Mouse (Mus musculus) embryonic facial prominence, embryonic 13.5 days (tissue): ENCODE measurements around the gene Krtap4-8. TPM values are rescaled to one million over a fixed set of nuclear protein-coding genes. Genes with fewer than 3 reads are reported as not detected.

ENCODE experiments used
- ATAC-seq: fragments of 200-750 bp; cut with Nextera tagmentation; 2 replicates; pipeline ENCODE4 v1.8.0; 2017; ENCODE audit warnings: low read depth; ENCODE audit not compliant: insufficient number of reproducible peaks, insufficient read depth, low FRiP score, low TSS enrichment
- H3K27ac ChIP-seq: fragments of 300-500 bp; sonication (generic); 2 replicates; pipeline ENCODE4 v1.5.1; 2015; ENCODE audit warnings: moderate library complexity, mild to moderate bottlenecking, inconsistent platforms
- H3K27me3 ChIP-seq: fragments of 300-500 bp; sonication (generic); 2 replicates; pipeline ENCODE4 v1.6.1; 2015; ENCODE audit warnings: mild to moderate bottlenecking, inconsistent platforms
- H3K36me3 ChIP-seq: fragments of 300-500 bp; sonication (generic); 2 replicates; pipeline ENCODE4 v1.6.1; 2015; ENCODE audit warnings: mild to moderate bottlenecking, inconsistent platforms
- H3K4me1 ChIP-seq: fragments of 300-500 bp; sonication (generic); 2 replicates; pipeline ENCODE4 v1.6.1; 2015; ENCODE audit warnings: inconsistent platforms
- H3K4me2 ChIP-seq: fragments of 300-500 bp; sonication (generic); 2 replicates; pipeline ENCODE4 v1.6.1; 2015; ENCODE audit warnings: moderate library complexity, mild to moderate bottlenecking, inconsistent platforms
- H3K4me3 ChIP-seq: fragments of 300-500 bp; sonication (generic); 2 replicates; pipeline ENCODE4 v1.5.1; 2015; ENCODE audit warnings: mild to moderate bottlenecking, inconsistent platforms
- H3K9ac ChIP-seq: fragments of 300-500 bp; sonication (generic); 2 replicates; pipeline ENCODE4 v1.6.1; 2015; ENCODE audit warnings: mild to moderate bottlenecking, inconsistent platforms
- H3K9me3 ChIP-seq: fragments of 300-500 bp; sonication (generic); 2 replicates; pipeline ENCODE4 v1.6.1; 2016; ENCODE audit warnings: inconsistent platforms
- WGBS: fragments of 180-500 bp; shearing (Covaris S2); methylation state at CpG from one replicate; pipeline ENCODE4 v1.1.7; 2015; ENCODE audit warnings: mixed read lengths; 5-methylcytosine and 5-hydroxymethylcytosine counted together
- polyA plus RNA-seq: library from polyadenylated mRNA; unstranded; fragments of >200 nt; fragmentation: Nextera tagmentation; extraction: Ambion mirVana; gene quantifications from 2 replicates; pipeline ENCODE4 v1.2.1, GENCODE M21; 2015

Krtap4-8 gene
- polyA plus RNA-seq, 1 experiment from 2014 or later: not detected

- no peak for ATAC-seq
- H3K4me1 ChIP-seq: no peaks in the 10 kb centered on the region
Measured at GRCm38 (mm10) chr11:99734190-99734589, 46.3 kb downstream of the Krtap4-8 start, which contains the start of gene Gm14180. Gene Gm14180 (minus strand): TSS chr11:99734290.

More at GRCm38 (mm10) chr11:99734190-99734589, 46.3 kb downstream of the Krtap4-8 start, which contains the start of gene Gm14180:
- H3K36me3 ChIP-seq: no peaks in the 10 kb centered on the region
- H3K9ac ChIP-seq: no peak within 1 kb of the TSS
- no peak within 1 kb of the TSS for H3K27ac ChIP-seq
- H3K9me3 ChIP-seq: no peaks in the 10 kb centered on the region
- no peaks in the 10 kb centered on the region for H3K27me3 ChIP-seq
- no peak within 1 kb of the TSS for H3K4me2 ChIP-seq
- 63% methylated on average over 2 of the region's 2 CpGs for WGBS
- no peak within 1 kb of the TSS for H3K4me3 ChIP-seq

Other genes with a start within 250 kb of the Krtap4-8 start
- not detected in 2 replicates for gene Krt40, start 237.5 kb downstream of the Krtap4-8 start, polyA plus RNA-seq
- gene Krtap3-3, start 229.8 kb downstream of the Krtap4-8 start, polyA plus RNA-seq: not detected in 2 replicates
- gene Krtap3-2, start 223.9 kb downstream of the Krtap4-8 start, polyA plus RNA-seq: not detected in 2 replicates
- not detected in 2 replicates for gene Gm11939, start 221.2 kb downstream of the Krtap4-8 start, polyA plus RNA-seq
- not detected in 2 replicates for gene Krtap3-1, start 214.1 kb downstream of the Krtap4-8 start, polyA plus RNA-seq
- not detected in 2 replicates for gene Krtap1-5, start 199.7 kb downstream of the Krtap4-8 start, polyA plus RNA-seq
- gene Krtap1-4, start 197.1 kb downstream of the Krtap4-8 start, polyA plus RNA-seq: not detected in 2 replicates
- gene Krtap1-3, start 189.4 kb downstream of the Krtap4-8 start, polyA plus RNA-seq: not detected in 2 replicates
- gene Krtap9-3, start 182.6 kb downstream of the Krtap4-8 start, polyA plus RNA-seq: not detected in 2 replicates
- not detected in 2 replicates for gene Gm11938, start 177.4 kb downstream of the Krtap4-8 start, polyA plus RNA-seq
- not detected in 2 replicates for gene Gm11937, start 170.5 kb downstream of the Krtap4-8 start, polyA plus RNA-seq
- gene Krtap2-4, start 165.9 kb downstream of the Krtap4-8 start, polyA plus RNA-seq: not detected in 2 replicates
- not detected in 2 replicates for gene Gm11562, start 160.3 kb downstream of the Krtap4-8 start, polyA plus RNA-seq
- not detected in 2 replicates for gene Krtap4-1, start 152.5 kb downstream of the Krtap4-8 start, polyA plus RNA-seq
- not detected in 2 replicates for gene Krtap4-2, start 145.6 kb downstream of the Krtap4-8 start, polyA plus RNA-seq
- not detected in 2 replicates for gene Krtap4-7, start 136.6 kb downstream of the Krtap4-8 start, polyA plus RNA-seq
- gene Gm11555, start 130.5 kb downstream of the Krtap4-8 start, polyA plus RNA-seq: not detected in 2 replicates
- gene Gm11563, start 121.7 kb downstream of the Krtap4-8 start, polyA plus RNA-seq: not detected in 2 replicates
- not detected in 2 replicates for gene Krtap4-6, start 114.7 kb downstream of the Krtap4-8 start, polyA plus RNA-seq
- not detected in 2 replicates for gene Gm14190, start 90.0 kb downstream of the Krtap4-8 start, polyA plus RNA-seq
- not detected in 2 replicates for gene Gm14180, start 46.4 kb downstream of the Krtap4-8 start, polyA plus RNA-seq
- gene Gm11595, start 7.8 kb downstream of the Krtap4-8 start, polyA plus RNA-seq: not detected in 2 replicates
- not detected in 2 replicates for gene Krtap4-9, start 4.5 kb upstream of the Krtap4-8 start, polyA plus RNA-seq
- not detected in 2 replicates for gene Gm11596, start 12.8 kb upstream of the Krtap4-8 start, polyA plus RNA-seq
- not detected in 2 replicates for gene Gm11569, start 18.2 kb upstream of the Krtap4-8 start, polyA plus RNA-seq
- not detected in 2 replicates for gene Gm11554, start 23.7 kb upstream of the Krtap4-8 start, polyA plus RNA-seq
- not detected in 2 replicates for gene Krtap4-13, start 29.2 kb upstream of the Krtap4-8 start, polyA plus RNA-seq
- not detected in 2 replicates for gene Gm11564, start 35.0 kb upstream of the Krtap4-8 start, polyA plus RNA-seq
- not detected in 2 replicates for gene 2300003K06Rik, start 57.4 kb upstream of the Krtap4-8 start, polyA plus RNA-seq
- not detected in 2 replicates for gene Krtap4-16, start 70.9 kb upstream of the Krtap4-8 start, polyA plus RNA-seq
- not detected in 2 replicates for gene Gm11568, start 77.2 kb upstream of the Krtap4-8 start, polyA plus RNA-seq
- not detected in 2 replicates for gene Gm11559, start 83.8 kb upstream of the Krtap4-8 start, polyA plus RNA-seq
- not detected in 2 replicates for gene Krtap9-1, start 92.7 kb upstream of the Krtap4-8 start, polyA plus RNA-seq
- gene Gm11567, start 98.5 kb upstream of the Krtap4-8 start, polyA plus RNA-seq: not detected in 2 replicates
- gene Krtap31-1, start 127.2 kb upstream of the Krtap4-8 start, polyA plus RNA-seq: not detected in 2 replicates
- gene Gm11565, start 134.0 kb upstream of the Krtap4-8 start, polyA plus RNA-seq: not detected in 2 replicates
- not detected in 2 replicates for gene Krtap31-2, start 155.6 kb upstream of the Krtap4-8 start, polyA plus RNA-seq
- gene Krtap9-5, start 167.8 kb upstream of the Krtap4-8 start, polyA plus RNA-seq: not detected in 2 replicates
- not detected in 2 replicates for gene Krtap29-1, start 198.3 kb upstream of the Krtap4-8 start, polyA plus RNA-seq
- not detected in 2 replicates for gene Krtap16-1, start 205.9 kb upstream of the Krtap4-8 start, polyA plus RNA-seq
- gene Krtap17-1, start 213.3 kb upstream of the Krtap4-8 start, polyA plus RNA-seq: 0.48 TPM in 2 replicates
- not detected in 2 replicates for gene Krt33a, start 235.5 kb upstream of the Krtap4-8 start, polyA plus RNA-seq
- not detected in 2 replicates for gene Krt33b, start 249.2 kb upstream of the Krtap4-8 start, polyA plus RNA-seq